Mouse (Mus musculus): Measurements from ENCODE around the gene Slc26a5. TPM values are rescaled to one million over a fixed set of nuclear protein-coding genes. Genes with fewer than 3 reads are reported as not detected.
A peak's percentile ranks its signal among the peaks of the same experiment; 100 is the strongest.

Gene Slc26a5
- not detected for total RNA-seq (2021)
- long read RNA-seq, experiment 1: 0 reads
- long read RNA-seq, experiment 2: 0 reads

- DNase-seq: peak; percentile 7 to 8
Observed at GRCm38 (mm10) chr5:21865346-21866107, at the start of gene Slc26a5. Slc26a5 (minus strand) TSS chr5:21865604.

GRCm38 (mm10) chr5:21914776-21915175 lies 49.4 kb upstream of the Slc26a5 start:
- peak; percentile 21 to 34 for DNase-seq

GRCm38 (mm10) chr5:21912835-21913530 lies 47.6 kb upstream of the Slc26a5 start:
- no peak for DNase-seq

- no peak for DNase-seq
Observed at GRCm38 (mm10) chr5:21910726-21911125, 45.3 kb upstream of the Slc26a5 start.

- DNase-seq: no peak
Observed at GRCm38 (mm10) chr5:21909713-21910112, 44.3 kb upstream of the Slc26a5 start.

- peak; percentile 46 to 60 for DNase-seq
Observed at GRCm38 (mm10) chr5:21901411-21901810, 36.0 kb upstream of the Slc26a5 start.

GRCm38 (mm10) chr5:21900891-21901290 lies 35.5 kb upstream of the Slc26a5 start:
- peak; percentile 23 to 36 for DNase-seq

- no peak for DNase-seq
Observed at GRCm38 (mm10) chr5:21898875-21899274, 33.5 kb upstream of the Slc26a5 start.

GRCm38 (mm10) chr5:21896586-21896985 lies 31.2 kb upstream of the Slc26a5 start:
- DNase-seq: peak in 1 of 2 experiments; percentile 36

GRCm38 (mm10) chr5:21894168-21894567 lies 28.8 kb upstream of the Slc26a5 start:
- DNase-seq: no peak

- no peak for DNase-seq
Observed at GRCm38 (mm10) chr5:21866750-21867149, 1.3 kb upstream of the Slc26a5 start.

- peak in 1 of 2 experiments; percentile 12 for DNase-seq
Observed at GRCm38 (mm10) chr5:21866311-21866712, 908 bp upstream of the Slc26a5 start.

GRCm38 (mm10) chr5:21858653-21859052 lies 6.8 kb downstream of the Slc26a5 start:
- no peak for DNase-seq

GRCm38 (mm10) chr5:21851679-21852340 lies 13.6 kb downstream of the Slc26a5 start:
- no peak for DNase-seq

- no peak for DNase-seq
Observed at GRCm38 (mm10) chr5:21847438-21847837, 18.0 kb downstream of the Slc26a5 start.

- no peak for DNase-seq
Observed at GRCm38 (mm10) chr5:21846616-21847290, 18.7 kb downstream of the Slc26a5 start.

GRCm38 (mm10) chr5:21844676-21845075 lies 20.7 kb downstream of the Slc26a5 start:
- no peak for DNase-seq

GRCm38 (mm10) chr5:21831761-21832160 lies 33.6 kb downstream of the Slc26a5 start:
- no peak for DNase-seq

GRCm38 (mm10) chr5:21828855-21829254 lies 36.5 kb downstream of the Slc26a5 start:
- no peak for DNase-seq

GRCm38 (mm10) chr5:21827643-21828042 lies 37.8 kb downstream of the Slc26a5 start:
- DNase-seq: no peak

- DNase-seq: no peak
Observed at GRCm38 (mm10) chr5:21826370-21826769, 39.0 kb downstream of the Slc26a5 start.

- DNase-seq: peak; percentile 30 to 34
Observed at GRCm38 (mm10) chr5:21813994-21814393, 51.4 kb downstream of the Slc26a5 start.
